Mouse (Mus musculus) brain, embryonic 14.5 days (tissue): ENCODE data around the gene Fam198b.

Experiments used
- CTCF ChIP-seq: fragments of 200-500 bp; IDR thresholded peaks from 2 replicates; pipeline ENCODE4 v1.5.1; 2012; ENCODE audit warnings: inconsistent platforms, mild to moderate bottlenecking, moderate library complexity, borderline replicate concordance; ENCODE audit not compliant: insufficient read depth, insufficient read length; ENCODE audit errors: extremely low read depth
- POLR2A ChIP-seq: fragments of 200-500 bp; IDR thresholded peaks from 2 replicates; pipeline ENCODE4 v1.6.1; 2012; ENCODE audit warnings: mild to moderate bottlenecking, inconsistent platforms, borderline replicate concordance; ENCODE audit not compliant: poor library complexity, insufficient read depth, insufficient read length, severe bottlenecking; ENCODE audit errors: extremely low read depth

DNA sequence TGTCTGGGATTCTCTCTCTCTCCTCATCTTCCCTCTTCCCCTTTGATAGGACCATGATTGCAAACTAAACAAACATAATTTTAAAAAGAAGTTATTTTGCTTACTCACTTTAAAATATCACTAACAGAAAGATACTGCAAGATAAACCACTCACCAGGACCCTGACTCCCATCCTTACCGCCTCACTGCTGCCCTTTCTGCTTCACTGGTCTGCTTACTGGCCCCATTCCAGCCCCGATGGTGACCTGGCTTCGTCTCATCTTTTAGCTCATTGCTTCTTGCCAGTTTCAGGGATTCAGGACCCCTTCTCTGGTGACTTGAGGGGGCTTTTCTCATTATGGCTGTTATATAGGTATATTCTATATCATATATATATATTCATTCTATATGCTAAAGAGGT, 18.2 kb upstream of the Fam198b start:
- TF ChIP-seq CTCF (no peak), POLR2A (no peak)
